ENCODE assay signal across 1 mouse cellular context in the genomic region with DNA sequence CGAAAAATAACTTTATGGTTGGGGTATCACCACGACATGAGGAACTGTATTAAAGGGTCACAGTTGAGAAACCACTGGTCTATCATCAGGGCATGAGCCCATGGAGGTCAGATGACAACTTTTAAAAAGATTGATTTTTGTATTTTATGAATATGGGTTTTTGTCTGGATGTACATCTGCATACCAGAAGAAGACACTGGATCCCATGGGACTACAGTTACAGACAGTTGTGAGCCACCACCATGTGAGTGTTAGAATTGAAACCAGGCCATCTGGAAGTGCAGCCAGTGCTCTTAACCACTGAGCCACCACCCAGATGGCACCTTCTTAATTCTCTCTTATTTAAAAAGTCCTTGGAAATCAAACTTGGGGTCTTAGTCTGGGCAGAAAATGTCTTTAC.
TF ChIP-seq lines count a peak whose summit lies in the region.

No protein-coding gene starts in this region.

TF ChIP-seq in CH12.LX, 34 proteins besides CTCF, POLR2A, EP300 and RAD21 (continued from another document):
- TF ChIP-seq USF1 (IDR thresholded peaks at IDR 0.05; ENCODE audit: low read depth, low read length) = no peak
- no peak; the same call in 1 of the 2 replicates for TF ChIP-seq CHD2 (IDR thresholded peaks at IDR 0.05; ENCODE audit: low read length)
- TF ChIP-seq NRF1 (IDR thresholded peaks at IDR 0.05; ENCODE audit: low read depth, low read length) = no peak
